Mouse (Mus musculus) C2C12 (cell line): Measurements from ENCODE around the gene Gm8720. TPM values are rescaled to one million over a fixed set of nuclear protein-coding genes. Genes with fewer than 3 reads are reported as not detected.
"Not testable (repeated sequence)": the region's sequence is repeated elsewhere in the genome, so short reads cannot be mapped to it uniquely, and the experiment has no call there.

Source experiments
- H3K27me3 ChIP-seq: one replicate; pipeline ENCODE4 v1.6.1; 2011; ENCODE audit not compliant: control insufficient read depth, insufficient read depth, insufficient read length
- H3K36me3 ChIP-seq: one replicate; pipeline ENCODE4 v1.6.1; 2011; ENCODE audit not compliant: control insufficient read depth, insufficient read depth
- H3K4me3 ChIP-seq: one replicate; pipeline ENCODE4 v1.5.1; 2011; ENCODE audit warnings: mild to moderate bottlenecking, control low read depth; ENCODE audit not compliant: poor library complexity, insufficient read depth, severe bottlenecking
- H3K79me2 ChIP-seq: one replicate; pipeline ENCODE4 v1.6.1; 2011; ENCODE audit not compliant: control insufficient read depth, insufficient read depth
- H3K79me3 ChIP-seq: one replicate; pipeline ENCODE4 v1.6.1; 2011; ENCODE audit warnings: low read depth, control low read depth
- H3ac ChIP-seq: one replicate; pipeline ENCODE3; 2011; ENCODE audit warnings: low read depth; ENCODE audit not compliant: control insufficient read depth, insufficient read length
- long read RNA-seq, 2 experiments: library from polyadenylated mRNA; unstranded; transcript quantifications; one replicate each; pipeline ENCODE4 v2.0.0; 2019 to 2020
- polyA plus RNA-seq: library from polyadenylated mRNA; unstranded; fragments of >200 nt; fragmentation: generic; extraction: Trizol; gene quantifications from one replicate; pipeline ENCODE4 v1.2.1, GENCODE M21; 2012; ENCODE audit warnings: missing spikeins

Gm8720 gene
- not detected for polyA plus RNA-seq
- long read RNA-seq, experiment 1: 0 reads
- long read RNA-seq, experiment 2: 0 reads

DNA sequence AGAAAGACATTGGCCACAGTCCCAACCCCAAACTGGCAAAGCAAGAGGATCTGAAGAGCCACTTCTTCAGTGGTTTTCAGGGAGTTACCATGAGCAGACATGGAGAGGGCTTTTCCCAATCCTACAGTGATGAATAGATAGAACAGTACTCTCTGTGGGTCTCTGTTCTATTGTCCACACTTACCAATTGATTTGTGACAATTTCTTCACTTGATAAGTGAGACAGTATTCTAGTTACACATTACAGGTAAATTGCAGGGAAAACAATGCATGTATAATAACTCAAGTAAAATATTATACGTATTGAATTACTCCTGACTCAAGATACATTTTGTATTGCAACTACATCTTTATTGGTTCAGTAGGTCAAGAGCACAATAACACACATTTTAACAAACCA is at the start of gene Gm8720:
Gene Gm8720, minus strand, starts transcription at position 101 of the 400 bp plus-strand sequence.
- not testable (repeated sequence) for H3ac ChIP-seq, H3K36me3 ChIP-seq, H3K79me2 ChIP-seq, H3K4me3 ChIP-seq, H3K79me3 ChIP-seq, H3K27me3 ChIP-seq

DNA sequence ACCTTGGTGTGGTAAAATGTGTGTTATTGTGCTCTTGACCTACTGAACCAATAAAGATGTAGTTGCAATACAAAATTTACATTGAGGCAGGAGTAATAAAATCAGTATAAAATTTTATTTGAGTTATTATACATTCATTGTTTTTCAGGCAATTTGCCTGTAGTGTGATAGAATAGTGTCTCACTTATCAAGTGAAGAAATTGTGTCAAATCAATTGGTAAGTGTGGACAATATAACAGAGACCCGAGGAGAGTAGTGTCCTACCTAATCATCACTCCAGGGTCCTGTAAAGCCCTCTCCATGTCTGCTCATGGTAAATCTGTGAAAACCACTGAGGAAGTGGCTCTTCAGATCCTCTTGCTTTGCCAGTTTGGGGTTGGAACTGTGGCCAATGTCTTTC is 12.0 kb downstream of the Gm8720 start, which contains the start of gene Vmn1r163:
Gene Vmn1r163, plus strand, starts transcription at position 301 of the 400 bp plus-strand sequence.
- not testable (repeated sequence) for H3K79me3 ChIP-seq, H3K36me3 ChIP-seq, H3ac ChIP-seq, H3K79me2 ChIP-seq, H3K4me3 ChIP-seq, H3K27me3 ChIP-seq

GRCm38 (mm10) chr7:23019823-23020222 is 47.4 kb downstream of the Gm8720 start, which contains the start of gene Gm4216:
Gm4216 (minus strand) TSS chr7:23019923.
- H3K79me2 ChIP-seq, H3K36me3 ChIP-seq, H3K79me3 ChIP-seq, H3K4me3 ChIP-seq, H3ac ChIP-seq, H3K27me3 ChIP-seq: not testable (repeated sequence)

Other genes with a start within 250 kb of the Gm8720 start
- not detected for gene Vmn1r159, start 223.9 kb downstream of the Gm8720 start, polyA plus RNA-seq
- gene Vmn1r160, start 196.2 kb downstream of the Gm8720 start, polyA plus RNA-seq: not detected
- gene Gm4214, start 82.8 kb downstream of the Gm8720 start, polyA plus RNA-seq: not detected
- gene Gm4216, start 47.5 kb downstream of the Gm8720 start, polyA plus RNA-seq: not detected
- gene Vmn1r163, start 11.9 kb downstream of the Gm8720 start, polyA plus RNA-seq: not detected
- not detected for gene Gm10662, start 77.0 kb upstream of the Gm8720 start, polyA plus RNA-seq
- not detected for gene Vmn1r165, start 149.9 kb upstream of the Gm8720 start, polyA plus RNA-seq
- gene Vmn1r166, start 184.2 kb upstream of the Gm8720 start, polyA plus RNA-seq: not detected
- gene Gm6902, start 211.4 kb upstream of the Gm8720 start, polyA plus RNA-seq: not detected
- 1.7 TPM for gene Nlrp4e, start 233.7 kb upstream of the Gm8720 start, polyA plus RNA-seq